In genomic region chr17:37952979-37953378, GRCm38 (mm10) we compare ENCODE assay signal across 38 mouse cellular contexts. TPM values are rescaled to one million over a fixed set of nuclear protein-coding genes. Genes with fewer than 3 reads are reported as not detected.
"Had no signal": no experiment of that assay in that cellular context is flagged by ENCODE, and none has a peak within 500 bp of the region (broad histone marks: within the 10 kb centered on the region; RNA-seq: fewer than 3 reads in every experiment).

TSS of gene Olfr761 (minus strand) at chr17:37953079.

- H3K36me3 ChIP-seq: limb, embryonic 10.5 days; limb, embryonic 12.5 days; limb, embryonic 13.5 days; limb, embryonic 15.5 days; liver, embryonic 12.5 days; liver, embryonic 13.5 days; liver, embryonic 15.5 days; lung, embryonic 15.5 days; midbrain, embryonic 10.5 days; midbrain, embryonic 12.5 days; midbrain, embryonic 13.5 days; midbrain, embryonic 15.5 days had no signal

- H3K4me1 ChIP-seq: limb, embryonic 10.5 days; limb, embryonic 12.5 days; limb, embryonic 13.5 days; limb, embryonic 15.5 days; liver, embryonic 12.5 days; liver, embryonic 13.5 days; liver, embryonic 15.5 days; lung, embryonic 15.5 days; megakaryocyte, embryonic 14.5 days; midbrain, embryonic 10.5 days; midbrain, embryonic 12.5 days; midbrain, embryonic 13.5 days; midbrain, embryonic 15.5 days had no signal

- H3K27me3 ChIP-seq: limb, embryonic 12.5 days; limb, embryonic 13.5 days; limb, embryonic 15.5 days; liver, embryonic 12.5 days; liver, embryonic 13.5 days; liver, embryonic 15.5 days; lung, embryonic 15.5 days; megakaryocyte, embryonic 14.5 days; midbrain, embryonic 12.5 days; midbrain, embryonic 13.5 days; midbrain, embryonic 15.5 days had no signal

- DNase-seq: left cerebral cortex, postnatal 4 days; liver; liver, embryonic 13.5 days; liver, postnatal 0 days; lung, adult 18-20 months; lung, adult 2 months; lung, embryonic 14.5 days; lung, postnatal 10 days; lung, postnatal 14 days; lung, postnatal 36 days; lung, postnatal 4 days; midbrain, embryonic 14.5 days had no signal

- H3K27ac ChIP-seq: left cerebral cortex, adult 2 months; limb, embryonic 10.5 days; limb, embryonic 12.5 days; limb, embryonic 13.5 days; limb, embryonic 15.5 days; liver, embryonic 12.5 days; liver, embryonic 13.5 days; liver, embryonic 14.5 days; liver, embryonic 15.5 days; lung, embryonic 15.5 days; macrophage; midbrain, embryonic 10.5 days; midbrain, embryonic 12.5 days; midbrain, embryonic 13.5 days; midbrain, embryonic 15.5 days had no signal

- H3K4me3 ChIP-seq: left cerebral cortex, adult 2 months; limb, embryonic 10.5 days; limb, embryonic 12.5 days; limb, embryonic 13.5 days; limb, embryonic 15.5 days; liver, embryonic 12.5 days; liver, embryonic 13.5 days; liver, embryonic 15.5 days; lung, embryonic 15.5 days; megakaryocyte, embryonic 14.5 days; midbrain, embryonic 10.5 days; midbrain, embryonic 12.5 days; midbrain, embryonic 13.5 days; midbrain, embryonic 15.5 days; myocyte had no signal

RNA-seq across cellular contexts. Expression of gene Olfr761, which starts in this region (rescaled TPM):
- polyA plus RNA-seq: limb, embryonic 10.5 days; limb, embryonic 11.5 days; limb, embryonic 12.5 days; limb, embryonic 13.5 days; limb, embryonic 14.5 days; limb, embryonic 15.5 days; liver, adult 2 months; liver, embryonic 11.5 days; liver, embryonic 12.5 days; liver, embryonic 13.5 days; liver, embryonic 14.5 days; liver, embryonic 15.5 days; liver, embryonic 16.5 days; liver, postnatal 0 days; lung, adult 2 months; lung, embryonic 14.5 days; lung, embryonic 15.5 days; lung, embryonic 16.5 days; lung, postnatal 0 days; macrophage; midbrain, embryonic 10.5 days; midbrain, embryonic 11.5 days; midbrain, embryonic 12.5 days; midbrain, embryonic 13.5 days; midbrain, embryonic 14.5 days; midbrain, embryonic 15.5 days; midbrain, embryonic 16.5 days; midbrain, postnatal 0 days; myocyte had no signal
